16 mouse cellular contexts compared by ENCODE assay signal in genomic region chrX:9474440-9474839, GRCm38 (mm10).
"Had no signal": no experiment of that assay in that cellular context is flagged by ENCODE, and none has a peak within 500 bp of the region (broad histone marks: within the 10 kb centered on the region; RNA-seq: fewer than 3 reads in every experiment).

No protein-coding gene starts in this region.

- H3K27ac ChIP-seq: kidney, postnatal 0 days; layer of hippocampus, adult 2 months; limb, embryonic 12.5 days; liver, embryonic 13.5 days; lung, embryonic 15.5 days; midbrain, embryonic 10.5 days; neural tube, embryonic 12.5 days had no signal

- DNase-seq: kidney, adult 8-10 months; kidney, postnatal 4 days; liver; liver, embryonic 13.5 days; liver, postnatal 0 days; lung, postnatal 14 days; midbrain, embryonic 14.5 days; spleen, adult 18-20 months; thymus, adult 18-20 months; thymus, postnatal 14 days had no signal

- H3K4me3 ChIP-seq: layer of hippocampus, adult 2 months; limb, embryonic 12.5 days; liver, embryonic 13.5 days; lung, embryonic 15.5 days; midbrain, embryonic 10.5 days; neural tube, embryonic 12.5 days had no signal

- H3K27me3 ChIP-seq: limb, embryonic 12.5 days; liver, embryonic 13.5 days; lung, embryonic 15.5 days; neural tube, embryonic 12.5 days had no signal

- H3K4me1 ChIP-seq: limb, embryonic 12.5 days; liver, embryonic 13.5 days; lung, embryonic 15.5 days; midbrain, embryonic 10.5 days; neural tube, embryonic 12.5 days had no signal

- H3K36me3 ChIP-seq: limb, embryonic 12.5 days; liver, embryonic 13.5 days; lung, embryonic 15.5 days; midbrain, embryonic 10.5 days; neural tube, embryonic 12.5 days had no signal

- ATAC-seq: liver, postnatal 0 days had no signal

- H3K9ac ChIP-seq: limb, embryonic 12.5 days; liver, embryonic 13.5 days; liver, postnatal 0 days; lung, embryonic 15.5 days; neural tube, embryonic 12.5 days had no signal

- H3K9me3 ChIP-seq: limb, embryonic 12.5 days; liver, embryonic 13.5 days; lung, embryonic 15.5 days; midbrain, embryonic 10.5 days; neural tube, embryonic 12.5 days had no signal
